Mouse (Mus musculus): ENCODE data around the gene Kcnj8.
A peak's percentile ranks its signal among the peaks of the same experiment; 100 is the strongest.
"Not testable (repeated sequence)": the region's sequence is repeated elsewhere in the genome, so short reads cannot be mapped to it uniquely, and the experiment has no call there.

Kcnj8 gene

DNA sequence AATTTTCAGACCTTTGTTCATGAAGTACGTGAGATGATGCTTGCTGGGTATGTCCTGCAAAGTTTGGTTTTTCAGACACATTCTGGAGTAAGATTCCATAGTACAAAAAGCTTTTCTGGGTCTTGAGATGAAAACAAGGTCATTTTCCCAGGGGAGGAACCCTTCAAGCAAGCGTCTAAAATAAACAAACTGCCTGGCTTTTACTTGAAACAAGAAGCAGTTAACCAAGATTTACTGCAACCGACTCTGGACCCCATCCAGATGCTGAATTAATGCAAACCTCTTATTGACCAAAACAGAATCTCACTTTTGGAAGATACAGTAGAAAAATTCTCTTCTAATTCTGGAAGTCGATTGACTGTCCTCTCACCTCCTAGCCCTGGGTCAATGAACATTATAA, 20.5 kb downstream of the Kcnj8 start:
- no peak for DNase-seq (ENCODE audit: low spot score in 2 of 2)

DNA sequence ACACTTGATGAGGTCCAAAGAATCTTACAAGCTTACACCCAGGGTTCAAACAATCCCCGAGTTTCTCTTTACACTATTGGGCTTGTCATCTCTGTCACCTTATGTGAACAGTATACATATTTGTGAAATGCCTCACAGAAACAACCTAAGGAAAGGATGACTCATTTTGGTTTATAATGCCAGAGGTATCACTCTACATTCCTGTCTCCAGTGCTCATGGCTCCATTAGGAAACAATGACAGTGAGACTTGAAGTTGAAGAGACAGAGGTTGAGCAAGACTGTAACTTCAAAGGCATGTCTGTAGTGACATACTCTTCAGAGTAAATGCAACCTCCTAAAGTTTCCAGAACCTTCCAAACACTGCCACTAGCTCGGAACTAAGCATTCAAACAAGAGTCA, 23.0 kb downstream of the Kcnj8 start:
- no peak for DNase-seq (ENCODE audit: low spot score in 2 of 2)

DNA sequence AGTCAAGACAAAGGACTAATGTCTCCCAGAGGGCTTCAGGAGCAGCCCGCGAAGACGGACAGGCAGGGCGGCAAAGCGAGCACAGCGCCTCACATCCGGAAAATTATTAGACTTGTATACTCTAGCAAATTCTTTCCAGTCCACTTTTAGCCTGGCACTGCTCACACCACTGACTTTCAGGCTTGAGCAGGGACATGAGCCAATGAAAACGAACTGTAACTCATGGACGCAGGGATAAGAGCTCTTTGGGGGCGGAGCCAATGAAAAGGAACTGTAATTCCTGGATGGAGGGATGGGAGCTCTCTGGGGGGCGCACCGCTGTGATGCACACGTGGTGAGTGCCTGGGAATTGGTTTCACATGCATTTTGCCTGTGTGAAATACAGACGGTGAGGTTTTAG, 26.3 kb downstream of the Kcnj8 start:
- DNase-seq (ENCODE audit: low spot score in 2 of 2), result no peak

DNA sequence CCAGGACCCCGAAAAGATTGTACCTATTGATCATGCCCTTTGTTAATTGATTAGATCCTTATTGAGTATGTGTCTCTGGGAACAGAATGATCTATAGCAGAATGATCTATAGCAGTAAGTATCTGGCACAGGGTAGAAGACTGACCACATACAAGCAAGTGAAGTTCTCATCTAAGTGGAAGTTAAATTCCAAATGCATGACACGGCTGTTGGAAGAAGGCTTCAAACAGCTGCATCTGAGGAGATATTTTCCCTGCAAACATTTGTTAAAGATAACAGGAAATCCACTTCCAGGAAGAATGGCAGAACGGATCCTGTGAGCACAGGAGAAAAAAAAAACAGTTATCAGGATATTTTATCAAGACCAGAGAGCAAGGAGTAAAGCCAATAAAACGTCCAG, 27.8 kb downstream of the Kcnj8 start:
- DNase-seq (ENCODE audit: low spot score in 2 of 2), result no peak

DNA sequence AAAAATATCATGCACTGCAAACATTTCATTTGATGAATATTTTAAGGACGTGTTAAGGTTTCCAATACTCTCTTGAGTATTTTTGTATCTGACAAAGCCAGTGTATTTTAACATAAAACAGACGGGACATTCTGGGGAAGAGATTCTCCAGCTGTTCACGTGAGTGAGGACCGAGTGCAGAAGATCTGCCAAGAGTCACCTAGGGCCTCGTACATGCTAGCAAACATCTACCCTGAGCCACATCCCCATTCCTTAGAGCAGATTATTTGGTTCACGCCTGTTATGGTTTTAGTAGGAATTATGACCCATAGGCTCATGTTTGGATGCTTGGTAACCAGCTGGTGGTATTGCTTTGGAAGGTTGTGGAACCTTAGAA, 28.6 kb downstream of the Kcnj8 start:
- DNase-seq (ENCODE audit: low spot score in 2 of 2), result no peak

DNA sequence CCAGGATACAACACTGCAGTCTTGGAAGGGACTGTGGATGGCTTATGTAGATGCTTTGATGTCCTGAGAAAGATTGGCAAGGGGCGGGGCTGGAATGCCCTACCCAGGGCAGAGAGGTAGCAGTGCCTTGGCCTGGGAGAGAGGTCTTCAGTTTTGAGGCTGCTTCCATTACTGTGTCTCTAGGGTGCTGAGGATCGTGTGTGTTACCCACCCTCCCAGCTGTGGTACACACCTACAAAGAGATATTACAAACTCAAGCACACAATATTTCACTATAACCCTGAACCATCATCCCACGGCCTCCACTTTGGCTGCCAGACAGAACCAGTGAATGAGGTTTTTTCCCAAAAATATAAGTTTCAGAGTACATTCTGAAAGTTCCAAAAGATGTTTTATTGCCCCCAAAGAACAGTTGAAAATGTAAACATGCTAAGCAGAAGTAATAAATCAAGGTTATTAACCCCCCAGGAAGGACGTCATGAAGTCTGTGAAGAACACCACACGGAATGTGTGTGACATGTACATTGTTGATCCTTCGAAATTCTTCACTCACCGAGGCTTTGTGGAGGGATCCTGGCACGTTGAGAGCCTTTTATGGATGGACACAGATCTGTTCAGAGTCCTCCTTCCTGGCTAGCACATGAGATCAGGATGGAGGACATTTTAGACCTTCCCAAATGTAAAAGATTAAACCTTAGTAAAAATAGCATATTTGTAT, 29.2 kb downstream of the Kcnj8 start:
- DNase-seq (ENCODE audit: low spot score in 2 of 2), result no peak

DNA sequence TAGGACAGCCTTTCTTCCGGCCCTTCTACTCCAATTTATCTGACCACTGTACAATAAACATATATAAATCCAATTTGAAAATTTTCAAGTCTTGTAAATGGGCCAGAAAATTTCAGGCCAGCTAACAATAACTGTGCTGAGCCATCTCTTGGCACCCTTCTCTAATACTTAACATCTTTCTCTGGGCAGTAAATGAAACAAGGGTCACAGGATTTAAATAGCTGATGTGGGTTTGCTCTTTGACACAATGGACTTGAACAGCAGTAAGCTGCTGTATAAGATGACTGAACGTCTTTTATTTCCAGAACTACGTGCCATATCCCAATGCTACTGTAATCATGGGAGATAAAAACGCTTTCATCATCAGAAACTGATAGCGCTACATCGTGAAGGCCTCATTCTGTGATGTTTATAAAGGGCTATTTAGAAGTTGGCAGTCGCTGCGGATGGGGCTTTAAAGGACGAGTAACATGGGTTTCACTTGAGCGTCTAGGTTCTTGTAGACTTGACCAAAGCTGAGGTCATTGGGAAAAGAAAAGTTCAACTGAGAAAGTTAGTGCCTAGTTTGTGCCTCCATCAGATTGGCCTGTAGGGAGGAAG, 30.8 kb downstream of the Kcnj8 start:
- no peak for DNase-seq (ENCODE audit: low spot score in 2 of 2)

DNA sequence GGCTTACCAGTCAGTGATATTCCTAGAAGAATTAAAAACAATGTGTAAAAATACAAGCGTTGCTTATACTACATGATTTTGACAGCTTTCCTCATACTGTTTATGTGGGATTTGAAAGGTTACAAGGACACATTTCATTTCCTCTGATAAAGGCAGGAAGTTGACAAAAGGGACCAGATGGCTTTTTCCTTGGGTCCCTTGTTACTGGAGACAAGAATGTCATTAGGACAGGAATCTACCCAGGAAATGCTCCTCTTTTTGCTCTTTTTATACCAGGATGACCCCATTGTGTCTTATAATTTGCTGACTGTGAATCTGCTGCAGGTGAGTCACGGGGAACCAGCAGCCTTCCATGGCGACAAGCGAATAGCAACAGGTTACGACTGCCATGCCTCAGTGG, 31.3 kb downstream of the Kcnj8 start:
- no peak for DNase-seq (ENCODE audit: low spot score in 2 of 2)

DNA sequence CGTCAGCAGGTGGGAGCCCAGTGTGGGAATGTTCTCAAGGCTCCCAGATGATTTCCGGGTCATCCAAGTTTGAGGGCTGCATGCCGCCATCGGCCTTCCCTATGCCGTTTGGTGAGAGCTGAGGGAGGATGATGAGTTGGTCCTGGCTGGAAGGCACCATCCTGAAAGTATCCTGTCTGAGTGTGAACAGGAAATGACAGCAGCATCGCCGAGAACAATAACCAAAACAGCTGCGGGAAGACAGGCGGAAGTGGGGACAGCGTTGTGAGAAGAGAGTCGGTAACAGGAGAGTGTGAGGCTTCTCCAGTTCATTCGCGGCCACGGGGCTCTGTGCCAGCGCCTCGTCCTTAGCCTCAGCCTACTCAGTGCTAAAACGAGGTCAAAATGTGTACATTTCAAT, 32.9 kb downstream of the Kcnj8 start:
- DNase-seq (ENCODE audit: low spot score in 2 of 2), result no peak

DNA sequence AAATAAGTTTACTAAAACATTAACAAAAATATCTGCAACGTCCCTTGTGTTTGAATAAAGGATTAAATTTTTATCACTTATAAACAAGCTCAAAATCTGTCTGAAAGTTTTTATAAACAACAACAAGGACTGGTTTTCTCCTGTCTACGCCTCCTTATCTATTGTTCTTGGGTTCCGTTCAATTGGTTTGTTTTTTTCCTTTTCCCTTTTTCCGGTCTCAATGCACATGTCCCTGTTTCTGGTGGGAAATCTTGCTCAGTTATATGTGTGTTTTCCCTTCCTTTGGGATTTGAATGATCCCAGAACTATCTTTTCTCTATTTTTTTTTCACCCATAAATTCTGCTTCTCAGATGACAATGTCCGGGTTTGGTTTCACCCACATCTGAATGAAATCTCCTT, 38.0 kb downstream of the Kcnj8 start:
- DNase-seq (ENCODE audit: low spot score in 2 of 2), result no peak

DNA sequence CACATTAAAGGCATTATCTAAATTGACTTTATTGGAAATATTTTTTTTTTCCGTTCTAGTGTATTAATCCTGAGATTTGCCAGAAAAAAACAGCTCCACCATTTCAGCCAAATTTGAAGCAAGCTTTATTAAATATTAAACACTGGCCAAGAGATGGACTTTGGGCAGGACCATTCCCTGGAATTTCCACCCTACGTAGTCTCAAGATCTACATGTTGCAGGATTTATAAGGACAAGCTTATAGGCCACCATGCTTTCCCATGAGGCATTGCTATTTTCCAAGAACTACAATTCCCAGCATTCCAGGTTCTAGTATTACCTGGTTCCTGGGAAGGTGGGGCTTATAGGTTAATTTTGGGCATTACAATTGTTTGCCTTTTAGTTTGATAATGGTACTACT, 38.7 kb downstream of the Kcnj8 start:
- no peak for DNase-seq (ENCODE audit: low spot score in 2 of 2)

DNA sequence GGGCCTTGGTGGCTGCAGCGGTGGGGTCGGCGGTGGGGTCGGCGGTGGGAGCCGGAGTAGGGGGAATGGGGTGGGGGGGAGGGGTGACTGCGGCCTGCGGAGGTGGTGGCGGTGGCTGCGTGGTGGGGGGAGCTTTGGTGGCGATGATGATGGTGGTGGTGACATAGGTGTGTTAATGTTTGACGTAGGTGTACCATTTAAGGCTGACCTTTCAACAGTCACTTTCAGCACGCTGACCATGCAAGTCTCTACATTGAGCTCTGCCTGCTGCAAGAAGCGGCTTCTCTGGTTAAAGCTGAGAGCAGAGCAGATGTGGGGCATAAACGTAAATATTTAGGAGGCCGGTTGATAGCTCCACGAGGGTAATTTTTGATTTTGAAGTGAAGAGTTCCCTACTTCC, 39.3 kb downstream of the Kcnj8 start:
- no peak for DNase-seq (ENCODE audit: low spot score in 2 of 2)

DNA sequence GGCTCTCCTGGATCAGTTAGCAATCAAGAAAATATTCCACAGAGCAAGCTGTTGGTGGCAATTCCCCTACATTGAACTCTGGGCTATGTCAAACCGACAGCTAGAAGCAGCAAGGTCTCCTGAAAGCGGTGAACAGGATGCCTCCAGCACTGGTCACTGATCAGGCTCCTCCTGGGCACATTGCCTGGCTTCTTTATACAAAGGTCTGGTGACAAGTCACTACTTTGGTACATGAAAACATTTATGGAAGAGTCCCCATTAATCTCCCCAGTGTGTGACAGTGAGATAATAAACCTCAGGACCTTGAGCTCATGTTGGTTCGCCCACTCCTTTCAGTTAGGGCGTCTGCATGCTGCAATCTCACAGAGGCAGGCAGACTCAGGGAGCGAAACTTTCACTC, 41.0 kb downstream of the Kcnj8 start:
- no peak for DNase-seq (ENCODE audit: low spot score in 2 of 2)

DNA sequence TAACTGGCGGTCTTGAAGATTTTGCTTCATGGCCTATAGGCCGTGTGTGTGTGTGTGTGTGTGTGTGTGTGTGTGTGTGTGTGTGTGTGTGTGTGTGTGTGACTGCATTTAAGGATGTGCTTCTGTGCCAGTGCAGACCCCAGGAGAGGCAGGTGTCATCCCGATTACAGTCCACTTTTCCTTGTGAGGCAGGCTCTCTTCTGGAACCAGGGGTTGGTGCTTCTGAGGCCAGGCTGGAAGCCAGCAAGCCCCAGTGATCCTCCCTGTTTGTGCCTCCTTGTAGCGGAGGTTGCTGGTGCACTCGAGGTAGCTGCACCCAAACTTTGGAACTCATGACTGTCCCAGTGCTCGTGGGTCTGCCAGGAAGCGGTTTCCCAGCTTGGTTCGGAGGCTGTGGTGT, 41.7 kb downstream of the Kcnj8 start:
- DNase-seq (ENCODE audit: low spot score in 2 of 2), result no peak

DNA sequence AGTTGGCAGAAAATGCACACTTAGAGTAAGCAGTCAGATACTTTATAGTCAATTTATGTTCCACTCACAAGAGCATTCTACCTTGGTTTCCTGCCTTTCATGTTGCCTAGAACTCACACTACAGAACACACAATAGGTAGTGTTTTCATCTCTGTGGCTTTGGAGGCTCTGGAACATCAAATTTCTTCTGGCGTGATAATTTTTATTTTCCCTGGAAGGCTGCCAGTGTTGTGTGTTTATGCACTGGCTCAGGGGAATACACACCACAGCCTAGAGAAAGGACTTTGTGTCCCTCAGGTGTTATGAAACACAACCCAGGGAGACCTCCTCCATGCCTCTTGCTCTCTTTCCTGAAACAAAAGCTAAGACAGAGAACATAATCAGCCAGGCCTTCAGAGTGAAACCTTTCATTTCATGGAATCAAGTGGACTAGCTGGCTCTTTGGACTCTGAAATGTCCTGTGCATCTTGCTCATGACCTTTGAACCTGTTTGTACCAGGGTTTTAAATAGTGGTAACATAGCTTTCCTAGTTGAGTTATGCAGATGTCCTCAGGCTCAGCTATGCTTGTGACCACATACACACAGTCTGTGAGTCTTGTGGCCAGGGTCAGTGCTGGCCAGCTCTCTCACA, 43.4 kb downstream of the Kcnj8 start:
- no peak for DNase-seq (ENCODE audit: low spot score in 2 of 2)

DNA sequence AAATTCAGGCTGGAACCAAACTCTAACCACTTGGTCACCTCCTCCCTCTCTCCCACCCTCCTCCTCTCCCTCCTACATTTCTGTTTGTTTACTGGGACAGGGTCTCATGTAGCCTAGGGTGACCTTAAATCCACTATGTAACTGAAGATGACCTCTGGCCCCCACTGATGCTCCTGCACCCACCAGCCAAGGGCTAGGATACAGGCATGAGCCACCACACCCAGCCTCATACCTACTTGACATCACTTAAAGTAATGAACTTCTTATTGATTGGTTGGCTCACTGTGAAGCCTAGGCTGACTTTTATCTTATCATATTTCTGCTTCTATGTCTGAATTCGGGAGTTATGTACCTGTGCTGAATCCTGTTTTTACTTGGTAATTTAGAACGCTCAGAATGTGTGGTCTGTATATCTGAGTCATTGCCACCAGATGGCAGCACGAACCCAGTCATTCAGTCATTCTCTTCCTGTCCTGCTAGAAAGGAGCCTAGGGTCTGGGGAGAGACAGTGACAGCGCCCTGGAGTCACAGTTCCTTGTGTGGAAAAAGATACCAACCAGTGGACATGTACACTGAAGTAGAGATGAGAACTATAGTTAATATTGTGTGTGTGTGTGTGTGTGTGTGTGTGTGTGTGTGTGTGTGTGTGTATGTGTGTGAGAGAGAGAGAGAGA, 46.6 kb downstream of the Kcnj8 start:
- peak in 1 of 2 experiments; percentile 70 for DNase-seq (ENCODE audit: low spot score in 2 of 2)

DNA sequence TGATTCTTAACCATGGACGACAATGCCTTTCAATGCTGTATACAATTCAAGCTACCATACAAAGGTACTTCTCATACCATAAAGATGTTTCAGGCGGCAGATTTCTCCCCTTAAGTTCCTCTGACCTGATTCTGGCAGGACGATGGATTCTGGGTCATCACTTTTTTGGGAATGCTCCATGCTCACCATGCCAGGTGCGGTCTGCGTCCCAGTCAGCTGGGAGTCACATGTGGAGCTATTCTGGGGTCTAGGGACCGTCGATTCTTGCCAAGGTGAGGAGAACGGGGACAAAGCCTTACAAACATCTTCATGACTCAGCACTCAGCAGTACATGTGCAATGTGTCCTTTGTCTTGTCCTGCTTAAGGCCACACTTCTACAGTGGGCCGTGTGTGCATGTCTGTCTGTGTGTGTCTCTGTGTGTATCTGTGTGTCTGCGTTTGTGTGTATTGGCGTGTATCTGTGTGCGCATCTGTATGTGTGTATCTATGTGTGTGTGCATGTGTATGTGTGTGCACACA, 49.8 kb downstream of the Kcnj8 start:
- DNase-seq (ENCODE audit: low spot score in 2 of 2), result no peak

DNA sequence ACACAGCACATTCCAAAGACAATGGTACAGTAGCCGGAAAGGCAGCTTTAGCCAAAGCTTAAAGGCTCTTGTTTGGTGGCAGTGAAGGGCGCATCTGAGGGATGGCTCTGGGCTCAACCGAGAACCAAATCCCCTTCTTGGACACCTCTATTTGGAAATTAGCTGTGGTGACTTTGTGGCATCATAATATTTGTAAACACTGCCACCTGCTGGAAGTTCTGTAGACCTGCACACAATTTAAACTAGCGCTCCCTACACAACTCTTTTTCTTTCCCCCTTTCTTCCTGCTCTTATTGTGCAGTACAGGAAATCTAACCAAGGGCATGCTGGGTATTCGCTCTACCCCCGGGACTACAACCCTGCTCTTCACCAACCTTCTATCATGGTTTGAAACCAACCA, 52.3 kb downstream of the Kcnj8 start:
- peak in 1 of 2 experiments; percentile 16 for DNase-seq (ENCODE audit: low spot score in 2 of 2)

DNA sequence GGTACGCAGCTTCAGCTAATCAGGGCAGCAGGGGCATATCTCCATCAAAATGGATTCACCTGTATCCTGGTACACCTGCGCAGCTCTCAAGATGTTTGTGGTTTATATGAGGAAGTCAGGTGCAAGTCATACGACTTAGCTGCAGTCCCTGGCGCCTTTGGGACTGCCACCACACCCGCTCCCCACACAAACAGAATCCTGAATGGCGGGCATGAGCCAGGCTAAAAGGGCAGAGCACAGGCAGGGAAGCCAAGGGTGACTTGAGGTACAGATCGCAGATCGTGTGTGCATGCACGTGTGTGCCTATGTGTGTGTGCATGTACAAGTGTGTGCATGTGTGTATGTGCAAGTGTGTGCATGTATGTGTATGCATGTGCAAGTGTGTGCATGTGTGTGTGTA, 56.0 kb downstream of the Kcnj8 start:
- not testable (repeated sequence) for DNase-seq (ENCODE audit: low spot score in 2 of 2)

DNA sequence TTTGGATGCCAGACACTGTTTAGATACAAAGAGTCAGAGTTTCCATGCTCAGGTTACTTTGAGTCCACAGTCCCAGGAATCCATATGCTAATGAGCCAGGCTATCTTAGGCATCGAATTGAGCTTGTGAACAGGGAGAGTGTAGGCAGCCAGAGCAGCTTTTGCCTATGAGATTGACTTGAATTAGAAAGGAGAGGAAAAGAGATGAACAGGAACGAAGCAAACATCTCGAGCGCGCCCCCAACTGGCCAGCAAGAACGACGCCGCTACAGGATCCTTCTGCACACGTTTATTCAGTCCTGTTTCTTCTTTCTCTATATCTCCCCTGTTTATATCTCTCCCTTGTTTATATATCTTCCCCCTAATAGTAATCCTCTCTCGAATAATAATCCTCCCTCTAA, 56.5 kb downstream of the Kcnj8 start:
- DNase-seq (ENCODE audit: low spot score in 2 of 2), result peak; percentile 45 to 65
